Mouse (Mus musculus): ENCODE measurements around the gene Txnrd2.

The Txnrd2 gene

DNA sequence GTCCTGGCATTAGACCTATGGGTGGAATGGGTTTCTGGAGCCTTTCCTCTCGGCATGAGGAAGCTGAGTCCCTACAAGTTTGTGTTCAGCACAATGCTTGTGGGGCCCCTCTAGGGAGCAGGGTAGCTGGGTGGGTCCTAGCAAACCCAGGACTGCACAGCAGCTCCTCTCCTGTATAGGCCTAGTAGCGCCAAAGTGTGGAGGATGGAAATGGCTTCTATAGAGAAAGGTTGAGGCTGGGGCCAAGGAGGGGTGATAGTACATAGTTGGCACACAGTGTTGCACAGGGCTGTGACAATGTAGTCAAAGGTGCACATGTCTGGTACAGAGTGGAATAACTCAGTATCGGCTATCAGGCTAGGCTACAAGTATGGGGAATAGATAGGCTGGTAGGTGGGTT is 32.1 kb upstream of the Txnrd2 start:
- no peak for DNase-seq (ENCODE audit: low spot score)

DNA sequence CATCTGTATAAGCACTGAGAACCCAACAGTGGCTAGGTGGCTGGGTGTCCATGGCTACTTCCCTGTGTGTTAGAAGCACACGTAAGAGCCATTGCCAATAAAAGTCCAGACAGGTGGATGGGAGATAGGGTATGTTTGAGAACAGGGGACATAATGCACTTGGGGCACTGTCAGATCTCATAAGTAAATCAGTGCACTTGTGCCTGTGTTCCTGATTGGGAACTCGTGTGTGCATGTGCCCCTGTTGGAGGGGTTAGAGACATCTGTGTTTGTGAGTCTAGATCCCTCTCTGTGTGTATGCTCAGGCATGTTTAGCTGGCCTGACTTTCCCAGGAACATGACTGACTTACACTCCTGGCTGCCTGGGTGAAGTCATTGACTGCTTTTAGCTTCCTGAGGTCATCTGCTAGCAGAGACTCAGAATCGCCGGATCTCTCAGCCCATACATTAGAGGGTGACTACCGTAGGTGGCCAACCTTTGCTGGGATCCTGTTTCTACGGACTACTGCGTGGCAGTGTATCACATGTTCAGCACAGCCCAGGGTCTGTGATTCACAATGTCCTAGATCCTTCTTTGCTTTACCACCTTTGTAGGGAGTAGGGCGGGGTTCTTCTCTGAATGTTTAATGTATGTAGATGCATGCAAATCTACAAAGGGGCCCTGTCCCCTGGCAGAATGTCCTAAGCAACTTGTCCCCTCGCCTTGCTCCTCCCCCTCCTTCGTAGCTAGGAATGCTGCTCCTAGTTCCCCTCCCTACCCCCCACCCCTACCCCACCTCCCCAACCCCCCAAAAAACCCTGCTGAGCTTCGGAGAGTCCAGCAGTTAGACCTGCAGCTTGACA is 31.2 kb upstream of the Txnrd2 start:
- no peak for DNase-seq (ENCODE audit: low spot score)

DNA sequence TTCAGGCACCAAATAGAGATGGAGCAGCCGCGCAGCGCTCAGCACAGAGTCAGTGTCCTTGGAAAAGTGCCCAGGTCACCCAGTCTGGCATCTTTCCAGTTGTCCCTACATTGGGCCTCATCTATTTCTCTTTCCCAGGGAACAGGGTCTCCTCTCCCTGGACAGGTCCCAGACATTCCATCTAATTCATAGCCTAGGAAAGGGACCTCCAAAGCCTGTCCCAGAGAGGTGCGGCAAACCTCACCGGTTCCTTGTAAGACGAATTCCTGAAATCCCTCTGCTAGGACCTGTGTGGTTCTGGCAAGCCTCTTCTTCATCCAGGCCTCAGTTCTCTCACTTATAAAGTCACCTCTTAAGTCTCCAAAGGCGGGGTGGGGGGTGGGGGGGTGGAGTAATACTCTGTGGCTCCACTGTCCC is 30.6 kb upstream of the Txnrd2 start:
- DNase-seq (ENCODE audit: low spot score), result no peak

DNA sequence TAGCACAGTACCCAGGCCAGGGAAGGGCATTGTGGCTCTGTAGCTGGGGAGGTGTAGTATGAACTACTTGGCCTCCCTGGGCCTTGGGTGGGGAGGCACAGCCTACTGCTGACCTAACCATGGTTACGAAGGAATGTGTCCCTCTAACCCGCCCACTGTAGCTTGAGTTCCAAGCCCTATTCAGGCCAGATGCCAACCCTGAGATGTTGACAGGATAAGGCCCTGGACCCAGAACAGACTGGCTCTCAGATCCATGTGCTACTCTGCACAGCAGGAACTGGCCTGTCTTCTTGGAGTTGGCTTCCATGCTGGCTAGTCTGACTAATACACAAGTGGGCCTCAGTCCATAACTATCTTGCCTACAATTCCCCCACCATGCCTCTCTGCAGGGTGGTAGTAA is 30.0 kb upstream of the Txnrd2 start:
- DNase-seq (ENCODE audit: low spot score), result peak; percentile 47

DNA sequence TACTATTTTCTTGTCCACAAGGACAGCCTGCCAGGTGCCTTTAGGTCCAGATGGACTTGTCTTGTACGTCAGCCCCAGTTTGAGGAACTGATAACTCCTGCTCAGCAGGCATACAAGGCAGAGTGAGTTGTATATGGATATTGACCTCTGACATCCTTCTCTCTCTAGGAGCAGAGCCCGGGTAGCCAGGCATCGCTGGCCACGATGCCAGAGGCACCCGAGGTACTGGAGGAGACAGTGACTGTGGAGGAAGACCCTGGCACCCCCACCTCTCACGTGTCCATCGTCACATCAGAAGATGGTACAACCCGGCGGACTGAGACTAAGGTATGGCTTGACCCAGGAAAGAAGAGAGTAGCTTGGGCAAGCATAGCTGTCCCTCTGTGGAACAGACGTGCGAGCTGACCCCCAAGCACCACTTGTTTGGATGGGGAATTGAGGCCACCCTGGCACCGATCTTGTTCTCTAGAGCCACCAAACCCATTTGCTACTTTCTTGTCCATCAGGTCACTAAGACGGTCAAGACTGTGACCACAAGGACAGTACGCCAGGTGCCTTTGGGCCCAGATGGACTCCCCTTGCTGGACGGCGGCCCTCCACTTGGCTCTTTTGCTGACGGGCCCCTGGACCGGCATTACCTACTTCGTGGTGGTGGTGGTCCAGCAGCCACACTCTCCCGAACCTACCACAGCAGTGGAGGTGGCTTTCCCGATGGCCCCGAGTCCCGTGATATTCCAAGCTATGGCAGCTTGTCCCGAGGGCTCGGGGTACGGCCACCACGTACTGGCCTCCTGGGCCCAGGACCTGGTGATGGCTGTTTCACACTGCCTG is 29.2 kb upstream of the Txnrd2 start:
- no peak for DNase-seq (ENCODE audit: low spot score)

DNA sequence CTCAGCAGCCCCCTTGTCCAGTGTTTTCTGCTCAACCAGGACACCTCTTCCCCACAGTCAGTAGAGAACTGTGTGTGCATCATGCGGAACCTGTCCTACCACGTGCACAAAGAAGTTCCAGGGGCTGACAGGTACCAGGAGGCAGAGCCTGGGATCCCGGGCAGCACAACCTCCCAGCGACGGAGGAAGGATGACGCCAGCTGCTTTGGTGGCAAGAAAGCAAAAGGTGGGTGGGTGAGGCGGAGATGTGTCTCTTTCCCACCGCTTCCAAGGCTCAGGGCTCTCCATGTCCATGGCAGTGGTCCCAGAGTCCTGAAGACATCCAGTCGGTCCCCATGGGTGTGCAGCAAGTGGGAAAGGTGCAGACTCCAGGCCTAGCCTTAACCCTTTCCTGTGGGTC is 26.2 kb upstream of the Txnrd2 start:
- no peak for DNase-seq (ENCODE audit: low spot score)

DNA sequence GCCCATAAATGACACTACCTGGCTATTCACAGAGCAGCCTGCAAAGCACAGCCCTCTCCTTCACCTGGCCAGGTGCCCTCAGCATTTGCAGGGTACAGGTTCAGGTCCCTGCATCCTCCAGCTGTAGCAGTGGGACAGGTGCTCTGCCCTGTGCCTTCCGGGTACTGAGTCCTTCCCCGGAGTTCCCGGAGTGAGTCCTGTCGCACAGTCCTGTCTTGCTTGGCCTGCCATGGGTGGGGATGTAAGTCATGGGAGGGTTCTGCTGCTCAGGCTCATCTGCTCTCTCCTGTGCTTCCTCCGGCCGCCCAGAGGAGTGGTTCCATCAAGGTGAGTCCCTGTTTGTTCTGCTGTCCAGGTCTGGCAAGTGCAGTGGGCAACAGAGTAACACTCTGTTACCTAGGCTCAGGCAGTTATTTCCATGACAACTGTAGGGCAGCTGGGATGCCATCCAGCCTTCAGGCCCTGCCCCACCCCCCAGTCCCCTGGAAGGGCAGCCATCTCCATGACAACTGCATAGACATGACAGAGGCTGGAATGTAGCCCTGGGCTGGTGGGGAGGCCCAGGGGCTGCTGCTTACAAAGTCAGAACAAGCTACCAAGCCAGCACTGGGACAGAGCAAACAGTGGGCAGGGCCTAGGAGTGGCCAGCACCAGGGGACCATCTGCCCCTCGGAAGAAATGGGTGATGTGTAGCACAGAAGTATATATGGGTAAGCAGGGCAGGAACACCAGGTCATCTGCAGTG is 25.5 kb upstream of the Txnrd2 start:
- peak; percentile 43 for DNase-seq (ENCODE audit: low spot score)

DNA sequence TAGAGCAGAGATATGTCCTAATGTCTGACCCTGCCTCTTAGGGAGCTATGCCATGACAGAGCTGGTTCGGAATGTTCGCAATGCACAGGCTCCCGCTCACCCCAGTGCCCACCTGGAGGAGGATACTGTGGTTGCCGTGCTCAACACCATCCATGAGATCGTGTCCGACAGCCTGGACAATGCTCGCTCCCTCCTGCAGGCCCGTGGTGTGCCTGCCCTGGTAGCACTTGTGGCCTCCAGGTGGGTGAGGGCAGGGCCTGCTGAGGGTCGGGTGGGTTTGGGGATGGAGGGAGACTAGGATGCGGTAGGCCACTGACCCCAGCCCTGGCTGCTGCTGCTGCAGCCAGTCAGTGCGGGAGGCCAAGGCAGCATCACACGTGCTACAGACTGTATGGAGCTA is 22.9 kb upstream of the Txnrd2 start:
- no peak for DNase-seq (ENCODE audit: low spot score)

DNA sequence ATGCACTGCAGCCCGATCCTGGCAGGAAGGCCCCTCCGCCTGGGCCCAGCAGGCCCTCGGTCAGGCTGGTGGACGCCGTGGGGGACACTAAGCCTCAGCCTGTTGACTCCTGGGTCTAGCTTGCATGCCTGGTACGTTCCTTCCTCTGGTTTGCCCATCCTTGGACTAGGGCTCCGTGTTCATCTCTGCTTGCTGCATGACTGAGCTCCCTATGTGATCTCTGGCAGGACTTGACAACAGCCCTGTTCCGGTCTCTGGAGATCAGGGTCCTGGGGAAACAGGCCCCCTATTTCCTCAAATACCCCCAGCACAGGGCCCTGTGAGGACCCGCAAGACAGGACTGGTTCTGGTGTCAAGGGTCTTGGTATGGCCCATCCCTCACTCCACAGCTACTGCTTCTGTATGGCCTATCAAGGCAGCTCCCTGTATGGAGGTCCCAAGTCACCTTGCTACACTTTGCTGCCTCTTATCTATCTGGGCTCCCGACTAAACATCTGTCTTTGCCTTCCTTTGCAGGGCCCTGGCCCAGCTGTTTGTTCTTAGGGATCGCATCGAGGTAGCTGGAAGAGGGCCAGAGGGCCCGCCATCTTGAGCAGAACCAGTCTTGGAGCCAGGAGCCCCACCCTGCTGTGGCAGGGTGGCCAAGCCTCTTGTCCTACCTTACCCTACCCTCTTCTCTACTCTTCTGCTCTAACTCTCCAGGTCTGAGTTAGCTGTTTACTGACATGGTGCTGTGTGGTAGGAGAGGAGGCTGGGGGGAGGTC is 20.9 kb upstream of the Txnrd2 start:
- DNase-seq (ENCODE audit: low spot score), result no peak

DNA sequence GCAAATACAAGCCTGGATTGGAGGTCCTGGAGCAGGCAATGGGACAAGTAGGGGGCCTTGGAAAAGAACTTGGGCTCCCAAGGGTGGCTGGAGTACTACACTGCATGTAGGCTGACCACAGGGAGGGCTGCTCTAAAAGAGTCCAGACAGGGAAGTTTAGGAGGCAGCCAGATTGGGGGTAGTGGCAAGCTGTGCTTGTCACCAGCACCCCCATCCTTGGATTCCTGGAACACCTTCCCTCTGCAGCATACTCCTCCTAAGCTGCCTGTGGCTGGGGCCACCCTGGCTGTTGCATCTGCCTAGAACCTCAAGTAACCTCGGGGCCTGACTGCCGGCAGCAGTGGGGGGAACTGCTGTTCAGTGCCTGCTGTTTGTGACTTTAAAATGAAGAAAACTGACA is 20.3 kb upstream of the Txnrd2 start:
- DNase-seq (ENCODE audit: low spot score), result no peak

DNA sequence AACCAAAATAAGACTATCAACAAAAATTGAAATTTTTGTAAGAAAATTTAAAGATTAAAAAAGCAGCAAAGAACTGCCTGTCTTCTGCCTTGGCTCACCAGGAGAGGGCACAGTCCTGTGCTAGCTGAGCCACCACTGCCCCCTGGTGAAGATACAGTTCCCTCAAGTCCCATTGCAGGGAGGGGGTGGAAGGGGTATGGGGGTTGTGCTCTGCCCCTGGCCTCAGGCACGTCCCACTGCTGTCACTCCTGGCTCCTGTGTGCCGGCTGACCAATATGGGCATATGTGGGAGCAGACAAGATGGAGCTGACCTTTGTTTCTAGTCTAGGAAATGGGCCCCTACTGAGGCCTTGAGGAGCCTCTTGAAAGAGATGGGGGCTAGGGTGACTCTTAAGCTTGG is 19.9 kb upstream of the Txnrd2 start:
- peak; percentile 75 for DNase-seq (ENCODE audit: low spot score)

DNA sequence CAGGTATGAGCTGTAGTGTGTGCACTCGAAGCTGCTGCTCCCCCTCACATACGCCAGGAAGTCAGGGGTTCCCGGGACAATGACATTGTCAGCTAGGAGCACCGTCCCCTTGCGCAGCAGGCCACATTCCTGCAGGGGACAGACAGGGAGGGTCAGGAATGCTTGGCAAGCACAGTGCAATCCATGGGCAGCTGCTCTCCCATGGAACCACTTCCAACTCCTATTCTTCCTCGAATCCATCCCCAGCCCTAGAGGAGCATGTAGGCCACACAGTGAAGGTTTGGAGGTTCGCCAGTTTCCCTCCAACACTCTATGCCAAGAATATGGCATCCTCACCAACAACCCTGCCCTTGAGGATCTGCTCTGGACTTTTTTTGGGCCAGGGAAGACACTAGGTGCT is 18.3 kb upstream of the Txnrd2 start:
- DNase-seq (ENCODE audit: low spot score), result no peak

DNA sequence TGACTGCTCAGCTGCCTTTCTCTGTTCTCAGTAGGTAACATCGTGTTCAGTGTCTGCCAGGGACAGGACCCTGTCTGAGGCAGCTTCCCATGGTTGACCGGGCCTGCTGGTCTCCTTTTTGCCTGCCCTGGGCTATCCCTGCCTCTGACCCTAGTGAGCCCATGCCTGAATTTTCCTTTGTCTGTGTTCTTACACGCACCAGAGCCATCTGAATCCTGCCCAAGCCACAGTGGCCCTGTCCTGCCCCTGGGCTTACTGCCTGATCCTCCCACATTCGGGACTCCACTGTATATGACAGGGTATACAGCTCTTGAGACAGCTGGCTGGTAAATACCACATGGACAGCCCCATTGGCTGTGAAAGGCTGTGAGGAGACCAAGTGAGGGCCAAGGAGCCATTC is 16.4 kb upstream of the Txnrd2 start:
- DNase-seq (ENCODE audit: low spot score), result no peak

DNA sequence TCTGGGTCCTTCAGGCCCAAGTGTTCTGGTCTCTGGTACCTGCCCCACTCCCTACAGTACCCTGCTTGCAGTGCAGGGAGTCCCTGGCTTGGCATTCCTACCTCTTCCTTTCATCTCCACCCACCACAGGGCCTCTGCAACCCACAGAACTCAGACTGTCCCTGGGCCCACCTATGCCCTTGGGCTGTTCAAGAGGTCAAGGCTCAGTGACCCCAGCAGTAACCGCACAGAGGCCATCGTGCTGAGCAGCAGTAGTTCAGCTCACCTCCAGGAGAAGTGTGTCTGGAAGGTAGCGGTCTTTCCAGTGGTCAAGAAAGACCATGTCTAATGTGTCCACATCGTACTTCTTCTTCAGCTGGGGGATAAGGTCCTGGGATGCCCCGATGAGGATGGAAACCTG is 15.8 kb upstream of the Txnrd2 start:
- no peak for DNase-seq (ENCODE audit: low spot score)

DNA sequence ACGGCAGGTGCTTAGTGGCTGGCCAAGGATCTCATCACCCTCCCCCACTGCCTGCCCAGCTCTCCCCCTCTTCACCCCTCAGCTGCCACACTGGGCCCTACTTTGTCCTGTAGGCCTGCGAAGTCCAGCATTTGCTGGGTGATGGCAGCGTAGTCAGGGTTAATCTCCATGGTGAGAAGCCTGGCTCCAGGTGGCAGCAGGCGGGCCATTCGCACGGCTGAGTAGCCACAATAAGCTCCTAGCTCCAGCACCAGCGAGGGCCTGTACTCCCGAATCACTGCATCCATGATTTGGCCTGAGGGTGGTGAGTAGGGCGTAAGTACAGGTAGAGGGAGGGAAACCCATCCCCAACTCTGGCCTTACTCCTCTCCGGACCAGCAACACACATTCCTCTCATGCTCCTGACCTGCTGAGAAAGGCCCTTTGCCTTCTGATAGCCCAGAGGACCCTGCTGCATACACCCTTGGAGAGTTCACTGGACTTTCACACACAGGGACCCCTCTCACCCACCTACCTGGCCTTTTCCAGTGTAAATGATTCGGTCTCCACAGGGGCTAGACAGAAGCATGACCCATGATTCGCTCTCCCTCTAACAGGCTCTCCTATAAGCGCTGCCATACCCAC is 15.0 kb upstream of the Txnrd2 start:
- no peak for DNase-seq (ENCODE audit: low spot score)

DNA sequence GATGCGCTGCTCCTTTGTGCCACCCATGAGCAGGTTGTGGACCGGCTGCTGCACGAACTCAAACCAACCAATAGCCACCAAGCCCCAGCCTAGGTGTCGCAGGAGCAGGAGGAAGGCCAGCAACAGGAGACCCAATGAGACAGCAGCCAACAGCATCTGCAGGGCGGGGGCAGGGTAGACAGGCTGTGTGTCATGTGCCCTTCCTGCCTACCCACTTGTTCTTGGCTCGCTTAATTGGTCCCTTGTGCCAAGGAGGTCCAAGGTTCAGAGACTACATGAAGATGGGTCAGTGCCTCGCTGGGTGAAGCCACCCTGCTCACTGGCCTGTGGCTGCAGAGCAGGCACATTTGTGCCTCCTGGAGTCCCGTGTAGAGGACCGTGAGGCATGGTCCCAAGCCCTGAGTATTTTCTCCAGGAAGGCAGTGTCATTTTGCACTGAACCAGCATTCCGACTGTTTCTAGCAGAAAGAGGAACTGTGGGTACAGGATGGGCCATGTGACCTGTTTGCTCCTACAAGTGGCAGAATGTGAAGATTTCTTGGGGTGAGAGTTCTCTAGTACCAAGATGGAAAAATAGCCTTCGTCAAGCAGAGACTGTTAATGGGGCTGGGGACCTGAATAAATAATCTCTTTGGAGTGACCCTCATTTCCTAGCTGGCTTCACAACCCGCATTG is 14.2 kb upstream of the Txnrd2 start:
- DNase-seq (ENCODE audit: low spot score), result peak; percentile 58

DNA sequence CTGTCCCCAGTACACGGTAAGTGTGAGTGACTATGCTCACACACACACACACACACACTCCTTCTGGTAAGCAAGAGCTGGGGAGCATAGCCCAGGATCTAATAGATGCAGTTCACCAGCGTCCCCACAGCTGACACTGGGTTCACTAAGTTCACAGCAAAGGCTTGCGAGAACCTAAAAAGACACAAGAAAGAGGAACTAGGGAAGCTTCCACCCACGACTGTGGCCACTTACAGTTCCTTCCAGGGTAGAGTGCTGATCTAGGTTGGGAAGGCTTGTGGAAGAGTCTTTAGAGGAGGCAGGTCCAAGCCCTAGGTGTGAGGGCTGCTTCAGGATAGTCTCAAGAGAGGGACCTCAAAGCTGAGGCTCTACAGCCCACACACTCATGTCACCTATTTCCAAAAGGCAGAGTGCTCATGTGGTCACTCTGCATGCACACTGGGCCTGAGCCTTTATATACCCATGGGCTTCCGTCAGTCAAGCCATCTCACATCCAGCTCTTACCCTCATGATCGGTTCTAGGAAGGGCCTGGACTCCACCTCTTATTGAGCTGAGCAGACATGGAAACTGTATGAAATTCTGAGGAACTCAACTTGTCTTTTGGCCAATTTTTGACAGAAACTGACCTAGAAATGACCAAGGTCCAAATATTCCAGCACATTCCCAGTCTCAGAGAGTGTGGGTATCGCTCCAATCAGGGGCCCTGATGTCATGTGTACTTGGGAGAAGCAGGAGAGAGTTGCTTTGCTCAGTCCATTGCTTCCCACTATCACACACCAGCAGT is 13.0 kb upstream of the Txnrd2 start:
- peak; percentile 51 for DNase-seq (ENCODE audit: low spot score)

DNA sequence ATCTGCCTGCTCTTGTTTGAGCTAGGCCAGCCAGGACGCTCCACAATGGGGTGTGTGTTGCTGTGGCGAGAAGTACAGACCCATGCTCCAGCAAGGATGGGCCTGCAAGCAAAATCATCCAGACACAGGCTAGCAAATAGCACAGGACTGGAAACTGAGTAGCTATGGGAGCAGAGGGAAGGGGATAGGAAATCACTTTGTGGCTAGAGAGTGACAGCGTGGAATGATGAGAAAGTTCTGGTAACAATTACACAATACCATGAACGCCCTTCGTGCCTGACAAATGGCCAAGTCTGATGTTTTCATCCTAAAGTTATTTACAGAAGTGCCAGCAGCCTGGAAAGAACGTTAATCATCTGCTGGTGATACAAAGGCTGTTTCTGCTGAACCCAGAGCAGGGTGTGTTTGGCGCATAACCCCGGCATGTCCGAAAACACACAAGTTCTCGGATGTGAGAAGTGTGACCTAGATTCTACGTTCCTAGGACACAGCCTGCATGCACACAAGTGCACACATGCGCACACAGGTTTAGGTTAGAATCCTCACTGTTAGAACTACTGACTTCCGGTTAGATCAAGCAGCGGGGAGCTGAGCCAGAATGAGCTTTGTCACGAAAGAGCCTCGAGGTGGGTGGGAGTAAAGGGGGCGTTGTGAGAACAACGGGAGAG is 10.0 kb upstream of the Txnrd2 start:
- peak; percentile 53 for DNase-seq (ENCODE audit: low spot score)

DNA sequence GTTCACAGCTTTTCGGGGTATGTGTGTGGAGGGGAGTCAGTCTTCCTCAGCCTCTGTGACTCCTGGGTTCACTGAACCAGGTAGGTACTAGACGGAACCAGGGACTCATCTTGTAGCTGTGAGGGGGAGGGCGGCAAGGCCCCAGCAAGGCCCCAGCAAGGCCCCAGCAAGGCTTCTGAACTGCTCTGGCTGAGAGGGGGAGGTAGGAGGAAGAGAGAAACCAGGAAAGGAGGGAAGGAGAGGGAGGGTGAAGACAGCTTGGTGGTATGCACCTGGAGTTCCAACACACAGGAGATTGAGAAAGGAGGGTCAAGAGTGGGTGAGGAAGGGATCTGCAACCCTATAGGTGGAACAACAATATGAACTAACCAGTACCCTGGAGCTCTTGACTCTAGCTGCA is 9.3 kb upstream of the Txnrd2 start:
- DNase-seq (ENCODE audit: low spot score), result no peak

DNA sequence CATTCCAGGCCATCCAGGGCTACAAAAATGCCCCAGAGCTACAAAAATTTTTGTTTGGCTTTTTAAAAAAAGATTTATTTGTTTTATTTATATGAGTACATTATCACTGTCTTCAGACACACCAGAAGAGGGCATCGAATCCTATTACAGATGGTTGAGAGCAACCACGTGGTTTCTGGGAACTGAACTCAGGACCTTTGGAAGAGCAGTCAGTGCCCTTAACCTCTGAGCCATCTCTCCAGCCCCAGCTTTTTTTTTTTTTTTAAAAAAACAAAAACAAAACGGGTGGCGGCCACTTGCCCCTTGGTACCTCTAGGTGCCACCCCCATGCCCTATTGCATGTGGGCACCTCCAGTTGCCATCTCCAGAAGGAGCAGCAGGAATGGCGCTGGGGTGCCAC is 8.7 kb upstream of the Txnrd2 start:
- DNase-seq (ENCODE audit: low spot score), result no peak
